Mouse (Mus musculus) erythroblast, embryonic 14.5 days (primary cell): ENCODE measurements around the gene Col6a6. TPM values are rescaled to one million over a fixed set of nuclear protein-coding genes. Genes with fewer than 3 reads are reported as not detected.

Experiments used
- H3K27me3 ChIP-seq: 2 replicates; pipeline ENCODE4 v1.6.1; 2012; ENCODE audit warnings: inconsistent platforms; ENCODE audit not compliant: control insufficient read depth
- H3K36me3 ChIP-seq: 2 replicates; pipeline ENCODE4 v1.6.1; 2012; ENCODE audit warnings: mild to moderate bottlenecking, inconsistent platforms; ENCODE audit not compliant: control insufficient read depth
- H3K4me1 ChIP-seq: 2 replicates; pipeline ENCODE4 v1.6.1; 2012; ENCODE audit warnings: inconsistent platforms; ENCODE audit not compliant: control insufficient read depth
- H3K4me3 ChIP-seq: replicated peaks from 2 replicates; pipeline ENCODE3; 2012; ENCODE audit warnings: moderate library complexity, mild to moderate bottlenecking, inconsistent platforms
- H3K9me3 ChIP-seq: 2 replicates; pipeline ENCODE4 v1.6.1; 2012; ENCODE audit warnings: low read length, inconsistent platforms, mixed read lengths; ENCODE audit not compliant: control insufficient read depth
- GATA1 ChIP-seq: IDR thresholded peaks from 2 replicates; pipeline ENCODE4 v1.6.1; 2012; ENCODE audit warnings: low read length, inconsistent platforms, mixed read lengths
- TAL1 ChIP-seq: IDR thresholded peaks from 3 replicates; pipeline ENCODE4 v1.6.1; 2012; ENCODE audit warnings: low read length, inconsistent platforms, mixed read lengths
- polyA plus RNA-seq: library from polyadenylated mRNA; stranded (reverse); fragments of >175 nt; gene quantifications from 2 replicates; pipeline ENCODE4 v1.2.3, GENCODE M21; 2012

The Col6a6 gene
- polyA plus RNA-seq, 1 experiment, result under 0.01 TPM

DNA sequence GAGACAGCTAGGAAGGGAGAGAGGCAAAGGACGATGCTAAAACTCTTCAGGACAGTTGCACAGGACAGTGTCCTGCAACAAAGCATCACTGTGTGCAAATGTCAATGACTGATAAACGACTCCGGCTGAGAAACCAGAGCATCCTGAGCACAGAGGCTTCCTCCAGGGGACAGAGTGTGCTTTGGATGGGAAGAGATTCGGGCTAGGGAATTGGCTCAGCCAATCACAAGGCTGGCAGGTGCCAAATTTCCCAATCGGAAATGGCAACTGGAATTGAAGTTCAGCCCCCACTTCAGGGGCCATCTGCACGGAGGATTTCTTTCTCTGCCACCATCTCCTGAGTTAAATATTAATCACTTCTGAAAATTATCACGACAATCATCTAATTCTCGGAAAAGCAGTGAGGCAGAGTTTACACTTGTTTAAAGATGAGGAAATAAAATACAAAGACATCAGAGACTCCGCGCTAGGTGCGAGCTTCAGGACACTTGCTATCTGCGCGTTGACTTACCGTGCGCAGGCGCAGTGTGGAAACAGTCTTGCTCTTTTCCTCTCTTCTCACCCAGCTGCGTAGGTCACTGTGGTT, 18.9 kb downstream of the Col6a6 start:
- H3K4me1 ChIP-seq, result no peaks in the 10 kb centered on the region
- TF ChIP-seq TAL1 (no peak), GATA1 (no peak)
- peaks cover 10% of the 10 kb centered on the region for H3K9me3 ChIP-seq
- H3K4me3 ChIP-seq, result no peak overlapping the region
- no peaks in the 10 kb centered on the region for H3K27me3 ChIP-seq
- no peaks in the 10 kb centered on the region for H3K36me3 ChIP-seq

DNA sequence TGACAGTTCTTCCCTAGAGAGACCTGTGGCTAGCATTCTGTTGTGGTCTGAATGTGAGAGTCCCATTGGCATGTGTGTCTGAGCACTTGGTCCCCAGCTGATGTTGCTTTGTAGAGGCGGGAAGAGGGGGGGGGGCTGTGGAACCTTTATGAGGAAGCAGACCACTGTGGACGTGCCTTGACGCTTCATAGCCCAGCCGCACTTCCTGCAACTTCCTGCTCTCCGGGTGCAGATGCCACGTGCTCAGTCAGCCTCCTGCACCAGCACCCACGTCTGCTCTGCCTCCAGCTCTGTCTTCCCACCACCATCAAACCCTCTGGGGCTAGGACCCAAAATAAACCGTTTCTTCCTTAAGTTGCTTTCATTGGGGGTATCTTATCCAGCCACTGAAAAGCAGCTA, 24.5 kb downstream of the Col6a6 start:
- H3K9me3 ChIP-seq, result no peaks in the 10 kb centered on the region
- no peaks in the 10 kb centered on the region for H3K4me1 ChIP-seq
- H3K36me3 ChIP-seq, result no peaks in the 10 kb centered on the region
- H3K27me3 ChIP-seq, result no peaks in the 10 kb centered on the region
- TF ChIP-seq TAL1 (no peak), GATA1 (no peak)
- no peak overlapping the region for H3K4me3 ChIP-seq

DNA sequence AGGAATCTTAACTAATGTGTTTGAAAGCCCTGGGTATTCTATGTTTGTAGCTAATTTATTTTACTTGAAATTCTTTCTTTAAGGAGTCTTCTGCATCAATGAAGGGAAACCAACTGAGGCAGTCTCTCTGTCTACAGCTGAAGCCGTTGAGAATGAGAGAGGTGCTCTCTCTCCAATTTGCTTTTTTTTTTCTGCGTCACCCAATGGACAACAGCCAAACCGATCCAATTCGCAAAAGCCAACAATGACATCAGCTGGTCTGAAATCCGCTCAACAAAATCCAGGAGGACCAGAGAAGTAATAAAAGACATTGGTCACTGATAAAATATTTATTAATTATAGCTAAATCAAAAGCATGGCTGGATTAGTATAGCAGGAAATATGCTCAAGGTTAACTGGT, 26.5 kb downstream of the Col6a6 start:
- H3K4me3 ChIP-seq, result no peak overlapping the region
- no peaks in the 10 kb centered on the region for H3K36me3 ChIP-seq
- no peaks in the 10 kb centered on the region for H3K4me1 ChIP-seq
- no peaks in the 10 kb centered on the region for H3K27me3 ChIP-seq
- no peaks in the 10 kb centered on the region for H3K9me3 ChIP-seq
- no peak for TF ChIP-seq GATA1
- no peak for TF ChIP-seq TAL1

DNA sequence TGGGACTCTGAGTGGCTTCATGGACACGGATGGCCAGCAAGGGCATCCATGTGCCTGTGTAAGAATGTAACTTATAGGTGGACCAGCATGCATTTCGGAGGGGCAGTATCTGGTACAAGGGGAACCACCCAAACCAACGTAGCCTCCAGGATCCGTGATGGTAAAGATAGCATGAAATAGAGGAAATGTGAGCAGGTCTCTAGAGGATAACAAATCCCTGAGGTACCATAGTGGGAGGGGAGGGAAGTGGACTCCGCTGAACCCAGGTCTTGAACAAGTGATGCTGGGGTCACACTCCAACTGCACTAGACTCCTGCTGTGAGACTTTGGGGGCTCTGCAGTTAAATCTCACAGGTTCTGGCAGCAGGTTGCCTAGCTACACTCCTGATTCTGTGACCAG, 27.7 kb downstream of the Col6a6 start:
- TF ChIP-seq TAL1 (no peak), GATA1 (no peak)
- Histone ChIP-seq H3K4me1 (no peaks in the 10 kb centered on the region), H3K36me3 (no peaks in the 10 kb centered on the region), H3K9me3 (no peaks in the 10 kb centered on the region), H3K4me3 (no peak overlapping the region), H3K27me3 (no peaks in the 10 kb centered on the region)

DNA sequence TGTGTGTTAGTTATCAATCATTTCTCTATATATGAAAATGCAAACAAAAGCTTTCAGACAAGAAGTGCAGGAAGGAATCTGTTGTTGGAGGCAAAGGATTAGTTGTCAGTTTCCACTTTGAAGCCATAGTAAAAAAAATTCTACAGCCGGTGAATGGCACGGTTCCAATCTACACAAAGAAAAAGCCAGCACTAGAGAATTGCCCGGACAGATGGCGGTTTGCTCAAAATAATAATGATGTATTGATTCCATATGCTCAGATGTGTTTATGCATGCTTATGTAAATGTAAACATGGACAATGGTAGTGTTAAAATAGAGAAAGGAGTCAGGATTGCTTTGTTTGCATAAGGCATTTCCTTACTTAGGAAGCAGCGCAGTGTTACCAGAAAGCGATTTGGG, 31.8 kb downstream of the Col6a6 start:
- H3K27me3 ChIP-seq, result no peaks in the 10 kb centered on the region
- no peaks in the 10 kb centered on the region for H3K9me3 ChIP-seq
- TF ChIP-seq TAL1, result no peak
- TF ChIP-seq GATA1, result no peak
- H3K4me3 ChIP-seq, result no peak overlapping the region
- no peaks in the 10 kb centered on the region for H3K36me3 ChIP-seq
- no peaks in the 10 kb centered on the region for H3K4me1 ChIP-seq

- Histone ChIP-seq H3K36me3 (no peaks in the 10 kb centered on the region), H3K4me3 (no peak overlapping the region), H3K27me3 (no peaks in the 10 kb centered on the region), H3K9me3 (no peaks in the 10 kb centered on the region), H3K4me1 (no peaks in the 10 kb centered on the region)
- TF ChIP-seq TAL1 (no peak), GATA1 (no peak)
These were observed 33.0 kb downstream of the Col6a6 start for GRCm38 (mm10) chr9:105794965-105795364.

DNA sequence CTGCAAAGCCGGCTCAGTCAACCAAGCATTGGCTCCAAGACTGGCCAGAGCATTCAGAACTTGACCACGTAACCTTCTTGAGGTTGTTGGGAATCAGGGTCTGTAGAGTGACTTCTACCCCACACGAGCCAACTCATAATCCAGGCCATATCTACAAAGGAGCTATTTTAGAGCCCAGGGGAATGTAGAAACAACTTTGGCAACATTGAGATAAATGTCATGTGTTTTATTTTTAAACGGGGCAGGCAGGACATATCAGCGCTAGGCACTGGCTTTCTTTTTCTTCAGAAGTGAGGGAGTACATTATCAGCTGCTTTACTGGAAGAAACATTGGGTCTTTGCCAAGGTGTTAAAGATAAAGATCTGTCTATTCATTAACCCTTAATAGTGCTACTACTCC, 36.1 kb downstream of the Col6a6 start:
- H3K4me1 ChIP-seq, result no peaks in the 10 kb centered on the region
- no peaks in the 10 kb centered on the region for H3K36me3 ChIP-seq
- TF ChIP-seq TAL1, result no peak
- no peak for TF ChIP-seq GATA1
- no peak overlapping the region for H3K4me3 ChIP-seq
- no peaks in the 10 kb centered on the region; the same call in 1 of the 2 replicates for H3K9me3 ChIP-seq
- no peaks in the 10 kb centered on the region for H3K27me3 ChIP-seq

DNA sequence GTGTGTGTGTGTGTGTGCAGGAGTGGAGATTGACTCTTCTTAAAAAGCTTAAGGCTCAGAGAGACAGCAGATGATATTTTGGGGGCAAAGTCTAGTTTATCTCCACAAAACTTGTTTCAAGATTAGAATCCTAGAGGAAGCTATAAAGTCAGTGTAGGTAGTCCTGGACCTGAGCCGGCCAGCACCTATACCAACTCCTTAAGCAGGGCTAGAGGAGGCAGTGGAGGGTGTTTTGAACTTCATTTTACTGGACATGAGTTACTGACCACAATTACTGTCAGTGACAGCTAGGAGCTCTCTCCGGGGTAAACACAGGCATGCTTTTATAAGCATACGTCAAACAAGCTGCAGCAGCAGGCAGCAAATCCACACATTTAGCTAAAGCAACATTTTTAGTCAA, 39.8 kb downstream of the Col6a6 start:
- TF ChIP-seq TAL1 (no peak), GATA1 (no peak)
- no peaks in the 10 kb centered on the region for H3K27me3 ChIP-seq
- H3K9me3 ChIP-seq, result peaks cover 2% of the 10 kb centered on the region; the same call in 1 of the 2 replicates
- no peaks in the 10 kb centered on the region for H3K36me3 ChIP-seq
- no peaks in the 10 kb centered on the region for H3K4me1 ChIP-seq
- no peak overlapping the region for H3K4me3 ChIP-seq

DNA sequence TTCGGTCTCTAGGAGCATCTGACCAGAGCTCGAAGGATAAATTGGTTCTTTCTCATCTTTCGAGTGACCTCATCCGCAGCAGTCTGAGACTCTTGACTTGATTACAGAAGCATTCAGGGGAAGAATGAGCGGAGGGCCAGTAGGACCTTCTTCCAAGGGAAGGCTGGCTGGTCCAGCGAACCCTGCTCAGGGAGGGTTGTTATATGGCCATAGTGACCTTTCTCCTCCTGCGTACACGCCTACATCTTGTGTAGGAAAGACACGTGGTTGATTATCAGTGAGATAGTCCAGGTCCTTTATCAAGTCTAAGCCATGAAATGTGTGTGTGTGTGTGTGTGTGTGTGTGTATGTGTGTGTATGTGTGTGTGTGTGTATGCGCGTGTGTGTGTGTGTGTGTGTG, 40.2 kb downstream of the Col6a6 start:
- Histone ChIP-seq H3K36me3 (no peaks in the 10 kb centered on the region), H3K27me3 (no peaks in the 10 kb centered on the region), H3K4me3 (no peak overlapping the region), H3K4me1 (no peaks in the 10 kb centered on the region), H3K9me3 (peaks cover 2% of the 10 kb centered on the region; the same call in 1 of the 2 replicates)
- TF ChIP-seq GATA1 (no peak), TAL1 (no peak)

DNA sequence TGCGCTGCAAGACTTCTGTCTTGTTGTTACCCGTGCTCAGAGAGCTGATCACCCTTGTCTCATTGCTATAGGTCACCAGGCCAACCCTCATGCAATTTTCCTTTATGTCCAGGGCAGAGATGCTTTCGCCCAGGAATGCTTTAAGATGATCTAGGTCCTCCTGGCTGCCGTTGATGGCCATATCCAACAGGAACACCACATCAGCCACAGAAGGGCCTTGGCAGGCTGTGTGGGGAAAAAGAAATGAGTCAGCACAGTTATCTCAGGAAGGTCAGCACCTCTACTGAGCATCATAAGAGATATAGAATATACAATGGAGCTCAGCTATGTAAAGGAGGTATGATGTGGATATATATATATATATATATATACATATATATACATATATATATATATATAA, 43.9 kb downstream of the Col6a6 start:
- no peaks in the 10 kb centered on the region for H3K4me1 ChIP-seq
- no peaks in the 10 kb centered on the region for H3K36me3 ChIP-seq
- peaks cover 18% of the 10 kb centered on the region for H3K9me3 ChIP-seq
- no peaks in the 10 kb centered on the region for H3K27me3 ChIP-seq
- no peak overlapping the region for H3K4me3 ChIP-seq
- no peak for TF ChIP-seq TAL1
- TF ChIP-seq GATA1, result no peak
